Mouse (Mus musculus) spleen, adult 2 months (tissue): ENCODE results near the gene Atl1.

Experiments used
- CTCF ChIP-seq: fragments of 200-500 bp; IDR thresholded peaks from 2 replicates; pipeline ENCODE4 v1.5.1; 2011; ENCODE audit warnings: mild to moderate bottlenecking, inconsistent platforms; ENCODE audit not compliant: insufficient read depth, insufficient read length, insufficient replicate concordance; ENCODE audit errors: extremely low read depth
- POLR2A ChIP-seq: fragments of 200-500 bp; IDR thresholded peaks from 2 replicates; pipeline ENCODE4 v1.6.1; 2011; ENCODE audit warnings: low read depth, low read length, inconsistent platforms

GRCm38 (mm10) chr12:69926716-69927115, 34.3 kb downstream of the Atl1 start:
- TF ChIP-seq POLR2A (no peak), CTCF (no peak)
